Mouse (Mus musculus): Measurements from ENCODE around the gene Gpr160.
"Not testable (repeated sequence)": the region's sequence is repeated elsewhere in the genome, so short reads cannot be mapped to it uniquely, and the experiment has no call there.

GRCm38 (mm10) chr3:30859599-30859998 lies 3.8 kb downstream of the Gpr160 start:
- not testable (repeated sequence) for TF ChIP-seq POLR2A (IDR thresholded peaks at IDR 0.05; ENCODE audit: low read depth, low read length); RCOR1 (conservative IDR thresholded peaks at IDR 0.05; ENCODE audit: low read depth, low read length)

All from CH12.LX (cell line).